Mouse (Mus musculus) embryonic facial prominence, embryonic 13.5 days (tissue): ENCODE data around the gene Epp13. TPM values are rescaled to one million over a fixed set of nuclear protein-coding genes. Genes with fewer than 3 reads are reported as not detected.
A peak's percentile ranks its signal among the peaks of the same experiment; 100 is the strongest.
"Not testable (repeated sequence)": the region's sequence is repeated elsewhere in the genome, so short reads cannot be mapped to it uniquely, and the experiment has no call there.

Experiments used
- ATAC-seq: fragments of 200-750 bp; cut with Nextera tagmentation; 2 replicates; pipeline ENCODE4 v1.8.0; 2017; ENCODE audit warnings: low read depth; ENCODE audit not compliant: insufficient number of reproducible peaks, insufficient read depth, low FRiP score, low TSS enrichment
- H3K27ac ChIP-seq: fragments of 300-500 bp; sonication (generic); 2 replicates; pipeline ENCODE4 v1.5.1; 2015; ENCODE audit warnings: moderate library complexity, mild to moderate bottlenecking, inconsistent platforms
- H3K27me3 ChIP-seq: fragments of 300-500 bp; sonication (generic); 2 replicates; pipeline ENCODE4 v1.6.1; 2015; ENCODE audit warnings: mild to moderate bottlenecking, inconsistent platforms
- H3K36me3 ChIP-seq: fragments of 300-500 bp; sonication (generic); 2 replicates; pipeline ENCODE4 v1.6.1; 2015; ENCODE audit warnings: mild to moderate bottlenecking, inconsistent platforms
- H3K4me1 ChIP-seq: fragments of 300-500 bp; sonication (generic); 2 replicates; pipeline ENCODE4 v1.6.1; 2015; ENCODE audit warnings: inconsistent platforms
- H3K4me2 ChIP-seq: fragments of 300-500 bp; sonication (generic); 2 replicates; pipeline ENCODE4 v1.6.1; 2015; ENCODE audit warnings: moderate library complexity, mild to moderate bottlenecking, inconsistent platforms
- H3K4me3 ChIP-seq: fragments of 300-500 bp; sonication (generic); 2 replicates; pipeline ENCODE4 v1.5.1; 2015; ENCODE audit warnings: mild to moderate bottlenecking, inconsistent platforms
- H3K9ac ChIP-seq: fragments of 300-500 bp; sonication (generic); 2 replicates; pipeline ENCODE4 v1.6.1; 2015; ENCODE audit warnings: mild to moderate bottlenecking, inconsistent platforms
- H3K9me3 ChIP-seq: fragments of 300-500 bp; sonication (generic); 2 replicates; pipeline ENCODE4 v1.6.1; 2016; ENCODE audit warnings: inconsistent platforms
- WGBS: fragments of 180-500 bp; shearing (Covaris S2); methylation state at CpG from one replicate; pipeline ENCODE4 v1.1.7; 2015; ENCODE audit warnings: mixed read lengths; 5-methylcytosine and 5-hydroxymethylcytosine counted together
- polyA plus RNA-seq: library from polyadenylated mRNA; unstranded; fragments of >200 nt; fragmentation: Nextera tagmentation; extraction: Ambion mirVana; gene quantifications from 2 replicates; pipeline ENCODE4 v1.2.1, GENCODE M21; 2015

Epp13 gene
- polyA plus RNA-seq, 1 experiment from 2014 or later, result not detected

DNA sequence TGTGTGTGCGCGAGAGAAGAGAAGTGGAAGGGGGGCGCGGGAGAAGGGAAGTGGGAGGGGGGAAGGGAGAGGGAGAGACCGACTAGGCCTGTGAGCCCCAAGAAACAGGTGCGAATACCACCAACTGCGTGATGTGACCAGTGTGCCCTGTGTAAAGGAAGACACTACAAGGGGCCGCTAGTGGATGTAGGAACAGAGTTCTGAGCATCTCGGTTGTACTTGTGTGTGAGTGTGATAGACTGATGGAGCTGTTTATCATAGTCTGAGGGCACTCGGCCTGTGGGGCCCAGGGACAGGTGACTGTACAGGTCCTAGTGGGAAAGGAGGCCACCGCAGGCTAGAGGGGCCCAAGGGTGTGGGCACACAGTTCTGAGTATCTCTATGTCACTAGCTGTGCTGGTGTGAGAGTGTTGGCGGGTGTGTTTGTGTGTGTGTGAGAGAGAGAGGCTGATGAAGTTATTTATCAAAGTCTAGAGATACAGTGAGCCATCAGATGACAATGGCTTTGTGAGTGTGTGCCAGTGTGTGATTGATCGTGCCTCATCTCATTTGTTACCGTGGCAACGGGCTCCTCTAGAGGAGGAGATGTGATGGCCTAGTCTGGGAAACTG, 34.5 kb downstream of the Epp13 start:
- peak overlapping the region; percentile 58 for H3K27ac ChIP-seq
- peaks cover 20% of the 10 kb centered on the region for H3K4me1 ChIP-seq
- peak; percentile 2 for ATAC-seq
- H3K9me3 ChIP-seq, result no peaks in the 10 kb centered on the region
- H3K4me2 ChIP-seq, result peak overlapping the region; percentile 71
- H3K9ac ChIP-seq, result peak overlapping the region; percentile 75
- WGBS, result 32% methylated on average over 15 of the region's 15 CpGs
- H3K4me3 ChIP-seq, result peak overlapping the region; percentile 52
- H3K36me3 ChIP-seq, result no peaks in the 10 kb centered on the region
- H3K27me3 ChIP-seq, result no peaks in the 10 kb centered on the region

DNA sequence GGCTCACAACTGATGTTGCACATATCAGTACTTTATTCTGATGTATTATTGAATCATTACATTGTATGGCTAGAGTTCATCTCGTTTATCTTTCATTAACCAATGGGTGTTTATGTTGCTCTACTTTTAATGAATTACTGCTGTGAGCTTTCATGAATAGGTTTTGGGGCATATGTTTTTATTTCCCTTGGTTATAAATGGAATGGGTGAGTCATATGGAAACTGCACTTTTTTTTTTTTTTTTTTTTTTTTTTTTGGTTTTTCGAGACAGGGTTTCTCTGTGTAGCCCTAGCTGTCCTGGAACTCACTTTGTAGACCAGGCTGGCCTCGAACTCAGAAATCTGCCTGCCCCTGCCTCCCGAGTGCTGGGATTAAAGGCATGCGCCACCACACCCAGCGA, 38.6 kb downstream of the Epp13 start:
- not testable (repeated sequence) for H3K4me2 ChIP-seq, H3K9ac ChIP-seq, H3K27ac ChIP-seq, H3K27me3 ChIP-seq, H3K4me3 ChIP-seq, ATAC-seq, H3K9me3 ChIP-seq
- Histone ChIP-seq H3K4me1 (peaks cover 11% of the 10 kb centered on the region), H3K36me3 (peaks cover 21% of the 10 kb centered on the region)
- 79% methylated on average over 6 of the region's 6 CpGs for WGBS

DNA sequence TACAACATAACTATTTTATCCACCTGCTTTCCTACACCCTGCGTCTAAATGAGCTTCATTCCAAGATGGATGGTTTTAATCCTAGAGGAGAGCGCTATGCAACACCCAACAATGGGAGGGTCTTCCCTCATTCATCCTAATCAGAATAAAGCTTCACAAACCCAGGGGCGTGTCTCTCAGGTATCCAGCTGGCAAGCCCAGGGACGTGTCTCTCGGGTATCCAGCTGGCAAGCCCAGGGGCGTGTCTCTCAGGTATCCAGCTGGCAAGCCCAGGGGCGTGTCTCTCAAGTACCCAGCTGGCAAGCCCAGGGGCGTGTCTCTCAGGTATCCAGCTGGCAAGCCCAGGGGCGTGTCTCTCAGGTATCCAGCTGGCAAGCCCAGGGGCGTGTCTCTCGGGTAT, 48.3 kb downstream of the Epp13 start:
- H3K4me3 ChIP-seq, H3K9me3 ChIP-seq, ATAC-seq, H3K27ac ChIP-seq, H3K9ac ChIP-seq, H3K4me1 ChIP-seq, H3K27me3 ChIP-seq, H3K4me2 ChIP-seq: not testable (repeated sequence)
- 74% methylated on average over 11 of the region's 11 CpGs for WGBS
- H3K36me3 ChIP-seq, result peaks cover 49% of the 10 kb centered on the region

DNA sequence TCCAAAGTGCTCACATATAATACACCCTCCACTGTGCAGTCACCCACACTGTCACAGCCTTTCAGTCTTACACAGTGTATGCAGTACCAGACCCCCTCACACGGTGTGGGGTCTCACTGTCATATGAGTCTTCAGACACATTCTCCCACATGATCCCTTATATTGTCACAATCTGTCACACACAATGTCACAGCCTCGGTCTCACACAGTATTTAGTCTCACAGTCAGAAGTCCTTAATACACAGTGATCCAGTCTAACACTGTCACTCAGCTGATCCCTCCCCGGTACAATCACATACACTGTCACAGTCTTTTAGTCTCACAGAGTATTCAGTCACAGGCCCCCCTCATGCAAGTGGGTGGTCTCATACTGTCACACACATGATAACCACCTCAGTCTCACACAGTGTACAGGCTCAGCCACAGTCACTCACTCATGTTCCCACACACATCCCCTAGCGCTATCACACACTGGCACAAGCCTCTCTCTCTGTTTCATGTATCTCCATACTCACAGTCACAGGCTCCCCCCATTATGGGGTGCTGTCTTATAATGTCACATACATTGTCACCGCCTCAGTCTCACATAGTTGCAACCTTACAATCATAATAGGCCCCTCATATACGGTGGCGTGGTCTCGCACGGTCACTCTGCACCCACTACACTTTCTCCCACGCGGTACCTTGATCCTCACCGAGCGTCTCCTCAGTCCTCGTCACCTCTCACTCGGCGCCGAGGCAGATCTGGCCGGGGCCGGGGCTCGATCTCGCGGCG, 78.1 kb downstream of the Epp13 start:
- Histone ChIP-seq H3K4me3 (peak overlapping the region; percentile 59), H3K9me3 (peaks cover 9% of the 10 kb centered on the region; the same call in 1 of the 2 replicates), H3K4me1 (peaks cover 10% of the 10 kb centered on the region), H3K27ac (peak overlapping the region; percentile 82), H3K4me2 (peak overlapping the region; percentile 72), H3K9ac (peak overlapping the region; percentile 84), H3K27me3 (no peaks in the 10 kb centered on the region), H3K36me3 (peaks cover 18% of the 10 kb centered on the region)
- 12% methylated on average over 23 of the region's 23 CpGs for WGBS
- peak; percentile 67 for ATAC-seq

DNA sequence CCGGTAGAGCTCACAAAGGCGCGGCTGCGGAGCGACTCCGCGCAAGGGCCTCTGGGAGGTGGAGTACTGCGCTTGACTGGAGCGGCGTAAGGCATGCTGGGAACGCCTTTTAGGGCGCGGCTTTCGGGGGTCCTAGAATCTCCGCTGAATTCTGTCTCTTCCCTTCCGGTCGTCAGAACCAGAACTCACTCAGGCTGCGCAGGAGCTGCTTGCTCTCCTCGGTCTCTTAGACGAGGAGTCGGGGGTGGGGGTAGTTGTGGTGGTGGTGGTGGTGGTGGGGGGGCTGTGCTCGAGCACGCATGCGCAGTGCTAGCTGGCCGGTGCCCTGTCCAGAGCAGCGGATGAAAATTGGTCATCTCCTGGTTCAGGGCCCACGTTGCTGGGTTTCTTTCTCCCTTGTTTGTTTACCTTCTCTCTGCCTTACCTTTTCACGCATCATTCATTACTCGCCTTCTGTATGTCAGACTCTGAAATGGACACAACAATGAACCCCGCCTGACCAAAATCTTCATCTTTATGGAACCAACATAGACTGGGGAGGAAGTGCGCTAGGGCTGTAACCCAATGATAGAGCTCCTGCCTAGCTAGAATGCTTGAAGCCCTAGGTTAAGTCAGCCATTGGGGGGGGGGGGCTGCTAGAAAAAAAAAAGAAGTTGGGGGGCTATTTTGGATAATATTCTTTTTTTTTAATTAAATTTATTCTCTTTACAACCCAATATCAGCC, 78.9 kb downstream of the Epp13 start, which contains the start of gene Zfp583:
Zfp583 (minus strand) TSS at position 53 of the 724 bp plus-strand sequence.
- H3K4me3 ChIP-seq, result peak within 1 kb of the TSS; percentile 59
- H3K9me3 ChIP-seq, result peaks cover 9% of the 10 kb centered on the region; the same call in 1 of the 2 replicates
- peak within 1 kb of the TSS; percentile 72 for H3K4me2 ChIP-seq
- no peaks in the 10 kb centered on the region for H3K27me3 ChIP-seq
- 5% methylated on average over 31 of the region's 31 CpGs for WGBS
- peak; percentile 87 for ATAC-seq
- peaks cover 18% of the 10 kb centered on the region for H3K36me3 ChIP-seq
- peak within 1 kb of the TSS; percentile 84 for H3K9ac ChIP-seq
- peak within 1 kb of the TSS; percentile 82 for H3K27ac ChIP-seq
- peaks cover 10% of the 10 kb centered on the region for H3K4me1 ChIP-seq

Other genes starting within 250 kb of the Epp13 start
- not detected in 2 replicates for gene Vmn1r65, start 241.7 kb upstream of the Epp13 start, polyA plus RNA-seq
- not detected in 2 replicates for gene Nlrp4c, start 207.5 kb upstream of the Epp13 start, polyA plus RNA-seq
- 21.2 and 28.0 TPM in 2 replicates for gene Zfp787, start 96.7 kb upstream of the Epp13 start, polyA plus RNA-seq
- 69.5 and 76.0 TPM in 2 replicates for gene Zfp444, start 80.5 kb upstream of the Epp13 start, polyA plus RNA-seq
- gene Galp, start 55.6 kb upstream of the Epp13 start, polyA plus RNA-seq, result not detected in 2 replicates
- gene Zscan5b, start 30.4 kb upstream of the Epp13 start, polyA plus RNA-seq, result not detected in 2 replicates
- gene Zfp667, start 33.9 kb downstream of the Epp13 start, polyA plus RNA-seq, result 8.3 and 9.7 TPM in 2 replicates
- 7.8 and 9.2 TPM in 2 replicates for gene Zfp583, start 78.6 kb downstream of the Epp13 start, polyA plus RNA-seq
- 3.1 and 4.0 TPM in 2 replicates for gene Gm3854, start 91.0 kb downstream of the Epp13 start, polyA plus RNA-seq
- gene Zfp78, start 110.6 kb downstream of the Epp13 start, polyA plus RNA-seq, result 2.7 and 4.5 TPM in 2 replicates
- 12.8 and 13.7 TPM in 2 replicates for gene Zfp28, start 130.6 kb downstream of the Epp13 start, polyA plus RNA-seq
- not detected in 2 replicates for gene Smim17, start 146.0 kb downstream of the Epp13 start, polyA plus RNA-seq
- gene Gm20715, start 157.6 kb downstream of the Epp13 start, polyA plus RNA-seq, result not detected in 2 replicates
- gene Olfr1344, start 186.0 kb downstream of the Epp13 start, polyA plus RNA-seq, result not detected in 2 replicates
- gene Olfr1336, start 203.5 kb downstream of the Epp13 start, polyA plus RNA-seq, result not detected in 2 replicates
- not detected in 2 replicates for gene Olfr1346, start 214.4 kb downstream of the Epp13 start, polyA plus RNA-seq
- not detected in 2 replicates for gene Olfr5, start 234.2 kb downstream of the Epp13 start, polyA plus RNA-seq
- not detected in 2 replicates for gene Olfr1347, start 247.0 kb downstream of the Epp13 start, polyA plus RNA-seq